Mouse (Mus musculus) megakaryocyte, embryonic 14.5 days (primary cell): ENCODE data around the gene Macrod1.

Experiments
- FLI1 ChIP-seq: IDR thresholded peaks from 2 replicates; pipeline ENCODE4 v1.6.1; 2012; ENCODE audit warnings: low read length, inconsistent platforms, mixed read lengths
- GATA1 ChIP-seq: IDR thresholded peaks from 3 replicates; pipeline ENCODE4 v1.6.1; 2012; ENCODE audit warnings: mixed read lengths, low read length, inconsistent platforms, borderline replicate concordance

GRCm38 (mm10) chr19:7136714-7137498 is 80.3 kb downstream of the Macrod1 start:
- TF ChIP-seq GATA1, result no peak
- TF ChIP-seq FLI1, result no peak
